Mouse (Mus musculus): ENCODE measurements at regions not wholly inside any gene's neighbourhood (a gene's known extent, or its start where the extent isn't known, plus 50 kb on each side); places are given as distances from the start of the nearest gene placed in this dataset.

GRCm38 (mm10) chr5:119776106-119776887 is 56.2 kb upstream of the Tbx5 start:
- H3K9me3 ChIP-seq (replicated peaks), result no peaks in the 10 kb centered on the region
- no peak overlapping the region for H3K4me2 ChIP-seq (replicated peaks)
- WGBS, result 62% methylated on average over 9 of the region's 9 CpGs
- H3K36me3 ChIP-seq, result no peaks in the 10 kb centered on the region
- H3K9ac ChIP-seq, result no peak overlapping the region
- peaks cover 26% of the 10 kb centered on the region for H3K27me3 ChIP-seq
- no peaks in the 10 kb centered on the region for H3K4me1 ChIP-seq
- H3K27ac ChIP-seq (replicated peaks), result no peak overlapping the region
- ATAC-seq (ENCODE audit: insufficient number of reproducible peaks, low FRiP score, low TSS enrichment, low read depth), result no peak
- H3K4me3 ChIP-seq (replicated peaks), result no peak overlapping the region

GRCm38 (mm10) chr5:119777836-119778235 is 54.6 kb upstream of the Tbx5 start:
- ATAC-seq (ENCODE audit: insufficient number of reproducible peaks, low FRiP score, low TSS enrichment, low read depth), result no peak
- H3K9ac ChIP-seq, result no peak overlapping the region
- no peak overlapping the region for H3K4me2 ChIP-seq (replicated peaks)
- no peaks in the 10 kb centered on the region for H3K9me3 ChIP-seq (replicated peaks)
- H3K27me3 ChIP-seq, result peaks cover 26% of the 10 kb centered on the region
- H3K4me1 ChIP-seq, result no peaks in the 10 kb centered on the region
- H3K4me3 ChIP-seq (replicated peaks), result no peak overlapping the region
- no peaks in the 10 kb centered on the region for H3K36me3 ChIP-seq
- H3K27ac ChIP-seq (replicated peaks), result no peak overlapping the region
- 16% methylated on average over 2 of the region's 2 CpGs for WGBS

- no peak overlapping the region for H3K27ac ChIP-seq (replicated peaks)
- no peaks in the 10 kb centered on the region for H3K4me1 ChIP-seq
- no peak overlapping the region for H3K4me2 ChIP-seq (replicated peaks)
- no peaks in the 10 kb centered on the region for H3K36me3 ChIP-seq
- no peak overlapping the region for H3K9ac ChIP-seq
- no peak for ATAC-seq (ENCODE audit: insufficient number of reproducible peaks, low FRiP score, low TSS enrichment, low read depth)
- peaks cover 22% of the 10 kb centered on the region for H3K27me3 ChIP-seq
- no peak overlapping the region for H3K4me3 ChIP-seq (replicated peaks)
- no peaks in the 10 kb centered on the region for H3K9me3 ChIP-seq (replicated peaks)
- 46% methylated on average over 5 of the region's 5 CpGs for WGBS
These were observed 51.1 kb upstream of the Tbx5 start for GRCm38 (mm10) chr5:119781375-119781774.

All from embryonic facial prominence, embryonic 15.5 days (tissue).